Mouse (Mus musculus): Measurements from ENCODE around the gene Pde11a.

GRCm38 (mm10) chr2:76220364-76221108 is 118.0 kb downstream of the Pde11a start:
- no peak for TF ChIP-seq CTCF (IDR thresholded peaks at IDR 0.05; ENCODE audit: low read depth, low read length)
- no peak for TF ChIP-seq POLR2A (IDR thresholded peaks at IDR 0.05; ENCODE audit: extremely low read depth, insufficient read depth, low read length)
